Mouse (Mus musculus) midbrain, embryonic 16.5 days (tissue): ENCODE measurements at regions not wholly inside any gene's neighbourhood (a gene's known extent, or its start where the extent isn't known, plus 50 kb on each side); places are given as distances from the start of the nearest gene placed in this dataset.

Experiments
- ATAC-seq: fragments of 200-750 bp; cut with Nextera tagmentation; 2 replicates; pipeline ENCODE4 v1.8.0; 2017; ENCODE audit warnings: moderate TSS enrichment
- H3K27ac ChIP-seq: fragments of 300-500 bp; sonication (generic); 2 replicates; pipeline ENCODE4 v1.5.1; 2014; ENCODE audit warnings: mild to moderate bottlenecking, low read length, mixed read lengths
- H3K27me3 ChIP-seq: fragments of 300-500 bp; sonication (generic); 2 replicates; pipeline ENCODE4 v1.6.1; 2014; ENCODE audit warnings: low read depth, low read length, mixed read lengths; ENCODE audit not compliant: control insufficient read depth, insufficient read depth
- H3K36me3 ChIP-seq: fragments of 300-500 bp; sonication (generic); 2 replicates; pipeline ENCODE4 v1.6.1; 2014; ENCODE audit warnings: mild to moderate bottlenecking, low read length, moderate library complexity, mixed read lengths; ENCODE audit not compliant: control insufficient read depth, insufficient read depth
- H3K4me1 ChIP-seq: fragments of 300-500 bp; sonication (generic); 2 replicates; pipeline ENCODE4 v1.6.1; 2014; ENCODE audit warnings: mild to moderate bottlenecking, low read length, mixed read lengths; ENCODE audit not compliant: control insufficient read depth, insufficient read depth
- H3K4me2 ChIP-seq: fragments of 300-500 bp; sonication (generic); 2 replicates; pipeline ENCODE4 v1.6.1; 2014; ENCODE audit warnings: mild to moderate bottlenecking, low read length, mixed read lengths
- H3K4me3 ChIP-seq: fragments of 300-500 bp; sonication (generic); 2 replicates; pipeline ENCODE4 v1.5.1; 2014; ENCODE audit warnings: low read depth, mild to moderate bottlenecking, low read length, moderate library complexity, mixed read lengths
- H3K9ac ChIP-seq: fragments of 300-500 bp; sonication (generic); 2 replicates; pipeline ENCODE4 v1.6.1; 2014; ENCODE audit warnings: low read depth, low read length, mixed read lengths
- H3K9me3 ChIP-seq: fragments of 300-500 bp; sonication (generic); replicated peaks from 2 replicates; pipeline ENCODE4 v1.6.1; 2014; ENCODE audit warnings: mild to moderate bottlenecking, low read length, mixed read lengths; ENCODE audit not compliant: control insufficient read depth, poor library complexity, severe bottlenecking
- WGBS: fragments of 180-500 bp; shearing (Covaris S2); extraction: QIAGEN DNeasy Blood & Tissue Kit; methylation state at CpG from one replicate; pipeline ENCODE4 v1.1.7; 2014; 5-methylcytosine and 5-hydroxymethylcytosine counted together

DNA sequence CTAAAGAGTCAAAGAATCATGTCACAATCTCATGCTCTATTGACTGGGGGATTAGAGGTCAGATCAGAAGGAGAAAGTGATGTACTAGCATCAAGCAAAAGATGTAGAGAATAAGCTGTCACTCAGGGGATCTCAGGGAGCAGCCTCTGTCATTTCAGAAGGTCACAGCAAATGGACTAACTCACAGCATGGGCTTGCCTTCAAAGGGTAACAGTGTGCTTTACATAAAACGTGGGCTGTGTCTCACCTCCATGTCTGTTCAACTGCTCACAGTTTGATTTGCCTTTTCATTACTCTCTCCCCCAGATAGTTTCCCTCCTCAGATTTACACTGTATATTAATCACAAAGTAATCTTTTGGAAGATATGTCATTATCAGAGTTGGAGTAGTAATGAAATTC is 527.4 kb upstream of the Tyrp1 start:
- no peaks in the 10 kb centered on the region for H3K4me1 ChIP-seq
- H3K36me3 ChIP-seq = no peaks in the 10 kb centered on the region
- no peak overlapping the region for H3K4me2 ChIP-seq
- H3K4me3 ChIP-seq = no peak overlapping the region
- ATAC-seq = peak; percentile 25; the same call in 1 of the 2 replicates
- no peak overlapping the region for H3K27ac ChIP-seq
- 23% methylated on average over 1 of the region's 1 CpGs for WGBS
- no peaks in the 10 kb centered on the region for H3K27me3 ChIP-seq
- no peaks in the 10 kb centered on the region for H3K9me3 ChIP-seq
- H3K9ac ChIP-seq = no peak overlapping the region

GRCm38 (mm10) chr4:80310620-80311019 is 523.3 kb upstream of the Tyrp1 start:
- H3K36me3 ChIP-seq = no peaks in the 10 kb centered on the region
- H3K27ac ChIP-seq = no peak overlapping the region
- H3K9ac ChIP-seq = no peak overlapping the region
- no peaks in the 10 kb centered on the region for H3K27me3 ChIP-seq
- 65% methylated on average over 3 of the region's 3 CpGs for WGBS
- ATAC-seq = no peak
- no peaks in the 10 kb centered on the region for H3K4me1 ChIP-seq
- no peak overlapping the region for H3K4me2 ChIP-seq
- no peaks in the 10 kb centered on the region for H3K9me3 ChIP-seq
- H3K4me3 ChIP-seq = no peak overlapping the region

GRCm38 (mm10) chr4:80311091-80311490 is 522.8 kb upstream of the Tyrp1 start:
- Histone ChIP-seq H3K9me3 (no peaks in the 10 kb centered on the region), H3K27me3 (no peaks in the 10 kb centered on the region), H3K9ac (no peak overlapping the region), H3K36me3 (no peaks in the 10 kb centered on the region), H3K4me2 (no peak overlapping the region), H3K4me1 (no peaks in the 10 kb centered on the region), H3K4me3 (no peak overlapping the region), H3K27ac (no peak overlapping the region)
- ATAC-seq = no peak
- WGBS = 77% methylated on average over 4 of the region's 4 CpGs
